Mouse (Mus musculus): Measurements from ENCODE around the gene Hivep2.

DNA sequence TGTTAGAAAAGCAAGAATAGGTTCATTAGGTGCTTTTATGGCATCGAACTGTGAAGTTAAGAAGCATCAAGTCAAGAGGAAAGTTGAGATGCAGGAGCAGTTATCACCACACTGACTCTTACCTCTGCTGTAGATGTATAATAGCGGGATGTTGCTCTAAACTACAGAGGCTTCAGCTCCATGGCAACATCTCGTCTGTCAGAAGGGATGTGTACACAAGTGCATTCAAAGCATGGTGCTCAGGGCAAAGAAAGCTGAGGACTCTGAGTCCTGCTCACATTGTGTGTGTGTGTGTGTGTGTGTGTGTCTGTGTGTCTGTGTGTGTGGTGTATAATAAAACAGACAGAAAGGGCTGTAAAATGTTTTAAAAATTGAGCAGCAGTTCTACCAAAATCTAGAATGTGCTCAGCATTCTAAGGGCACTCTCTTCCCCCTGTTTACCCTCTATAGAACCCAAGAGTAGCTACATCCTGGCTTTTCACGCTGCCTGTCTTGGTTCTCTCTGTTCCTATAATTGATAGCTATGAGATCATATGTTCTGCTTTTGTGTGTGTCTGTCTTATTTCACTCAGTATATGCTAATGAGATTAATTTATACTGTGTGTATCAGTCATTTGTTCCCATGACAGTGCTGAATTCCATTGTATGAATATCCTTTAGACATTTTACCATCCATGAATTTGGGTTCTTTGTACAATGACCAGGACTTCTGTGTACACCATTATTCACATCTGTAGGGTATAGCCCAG lies 39.1 kb downstream of the Hivep2 start:
- TF ChIP-seq CTCF (IDR thresholded peaks at IDR 0.05; ENCODE audit: borderline replicate concordance, extremely low read depth, insufficient read depth, insufficient read length) (no peak), POLR2A (IDR thresholded peaks at IDR 0.05; ENCODE audit: borderline replicate concordance, extremely low read depth, insufficient read depth, insufficient read length, poor library complexity, severe bottlenecking) (no peak)
